Mouse (Mus musculus) lung, postnatal 0 days (tissue): Measurements from ENCODE around the gene Fau. TPM values are rescaled to one million over a fixed set of nuclear protein-coding genes. Genes with fewer than 3 reads are reported as not detected.

Experiments used
- ATAC-seq: fragments of 200-750 bp; cut with Nextera tagmentation; 2 replicates; pipeline ENCODE4 v1.8.0; 2017; ENCODE audit warnings: moderate library complexity
- DNase-seq: peaks from one replicate; pipeline ENCODE4 v3.0.0-alpha.2; 2016; ENCODE audit warnings: low spot score
- H3K27ac ChIP-seq: fragments of 300-500 bp; sonication (generic); 2 replicates; pipeline ENCODE4 v1.5.1; 2014; ENCODE audit warnings: antibody characterized with exemption, mild to moderate bottlenecking, low read length, mixed read lengths
- H3K27me3 ChIP-seq: fragments of 300-500 bp; sonication (generic); replicated peaks from 2 replicates; pipeline ENCODE4 v1.6.1; 2014; ENCODE audit warnings: low read length, mixed read lengths; ENCODE audit not compliant: insufficient read depth
- H3K36me3 ChIP-seq: fragments of 300-500 bp; sonication (generic); 2 replicates; pipeline ENCODE4 v1.6.1; 2014; ENCODE audit warnings: low read length, mixed read lengths; ENCODE audit not compliant: insufficient read depth
- H3K4me1 ChIP-seq: fragments of 300-500 bp; sonication (generic); 2 replicates; pipeline ENCODE4 v1.6.1; 2014; ENCODE audit warnings: antibody characterized with exemption, low read depth, low read length, mixed read lengths; ENCODE audit not compliant: insufficient read depth
- H3K4me2 ChIP-seq: fragments of 300-500 bp; sonication (generic); replicated peaks from 2 replicates; pipeline ENCODE4 v1.6.1; 2014; ENCODE audit warnings: low read depth, mild to moderate bottlenecking, low read length, moderate library complexity, mixed read lengths
- H3K4me3 ChIP-seq: fragments of 300-500 bp; sonication (generic); 2 replicates; pipeline ENCODE4 v1.5.1; 2014; ENCODE audit warnings: low read depth, low read length
- H3K9ac ChIP-seq: fragments of 300-500 bp; sonication (generic); replicated peaks from 2 replicates; pipeline ENCODE4 v1.6.1; 2014; ENCODE audit warnings: low read depth, mild to moderate bottlenecking
- H3K9me3 ChIP-seq: fragments of 300-500 bp; sonication (generic); 2 replicates; pipeline ENCODE4 v1.6.1; 2016; ENCODE audit warnings: low read length, mixed read lengths
- CTCF ChIP-seq: IDR thresholded peaks from 2 replicates; pipeline ENCODE4 v1.5.1; 2016; ENCODE audit warnings: antibody characterized with exemption, mild to moderate bottlenecking
- EP300 ChIP-seq: IDR thresholded peaks from 2 replicates; pipeline ENCODE4 v1.6.1; 2016; ENCODE audit warnings: antibody characterized with exemption, mild to moderate bottlenecking, control low read depth
- WGBS: fragments of 180-500 bp; shearing (Covaris S2); extraction: QIAGEN DNeasy Blood & Tissue Kit; methylation state at CpG from one replicate; pipeline ENCODE4 v1.1.7; 2014; 5-methylcytosine and 5-hydroxymethylcytosine counted together
- polyA plus RNA-seq: library from polyadenylated mRNA; unstranded; fragments of >200 nt; fragmentation: Nextera tagmentation; extraction: Ambion mirVana; gene quantifications from 2 replicates; pipeline ENCODE4 v1.2.1, GENCODE M21; 2015

The Fau gene
- polyA plus RNA-seq, 1 experiment from 2014 or later, result 827 TPM

DNA sequence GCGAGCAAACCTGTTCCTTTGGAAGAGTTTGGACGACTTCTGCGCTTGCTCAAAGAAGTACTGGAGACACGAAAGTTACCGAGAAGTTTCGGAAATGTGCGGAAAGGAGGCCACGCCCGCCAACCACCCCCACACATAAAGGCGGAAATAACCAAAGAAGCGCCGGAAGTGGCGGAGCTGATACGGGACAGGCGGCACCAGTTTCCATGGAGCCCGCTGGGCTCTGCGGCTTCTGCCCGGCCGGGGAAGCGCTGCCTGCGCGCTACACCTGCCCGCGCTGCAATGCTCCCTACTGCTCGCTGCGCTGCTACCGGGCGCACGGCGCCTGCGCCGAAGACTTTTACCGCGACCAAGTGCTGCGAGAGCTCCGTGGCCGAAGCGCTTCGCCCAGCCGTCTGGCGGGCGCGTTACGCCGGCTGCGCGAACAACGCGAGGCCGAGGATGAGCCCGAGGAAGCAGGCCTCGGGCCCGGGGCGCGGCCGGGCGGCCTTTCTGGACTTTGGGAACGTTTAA lies 3.4 kb downstream of the Fau start, which contains the start of gene Znhit2:
TSS of gene Znhit2 (plus strand) at position 172 of the 513 bp plus-strand sequence.
- Histone ChIP-seq H3K27me3 (no peaks in the 10 kb centered on the region), H3K27ac (peak within 1 kb of the TSS; percentile 89), H3K36me3 (no peaks in the 10 kb centered on the region), H3K9me3 (no peaks in the 10 kb centered on the region), H3K4me1 (peaks cover 15% of the 10 kb centered on the region), H3K9ac (peak within 1 kb of the TSS; percentile 90), H3K4me2 (peak within 1 kb of the TSS; percentile 90), H3K4me3 (peak within 1 kb of the TSS; percentile 70)
- ATAC-seq, result peak; percentile 83
- under 1% methylated on average over 45 of the region's 58 CpGs for WGBS
- TF ChIP-seq CTCF (peak; percentile 11; the same call in 1 of the 2 replicates), EP300 (no peak)
- peak; percentile 98 for DNase-seq

DNA sequence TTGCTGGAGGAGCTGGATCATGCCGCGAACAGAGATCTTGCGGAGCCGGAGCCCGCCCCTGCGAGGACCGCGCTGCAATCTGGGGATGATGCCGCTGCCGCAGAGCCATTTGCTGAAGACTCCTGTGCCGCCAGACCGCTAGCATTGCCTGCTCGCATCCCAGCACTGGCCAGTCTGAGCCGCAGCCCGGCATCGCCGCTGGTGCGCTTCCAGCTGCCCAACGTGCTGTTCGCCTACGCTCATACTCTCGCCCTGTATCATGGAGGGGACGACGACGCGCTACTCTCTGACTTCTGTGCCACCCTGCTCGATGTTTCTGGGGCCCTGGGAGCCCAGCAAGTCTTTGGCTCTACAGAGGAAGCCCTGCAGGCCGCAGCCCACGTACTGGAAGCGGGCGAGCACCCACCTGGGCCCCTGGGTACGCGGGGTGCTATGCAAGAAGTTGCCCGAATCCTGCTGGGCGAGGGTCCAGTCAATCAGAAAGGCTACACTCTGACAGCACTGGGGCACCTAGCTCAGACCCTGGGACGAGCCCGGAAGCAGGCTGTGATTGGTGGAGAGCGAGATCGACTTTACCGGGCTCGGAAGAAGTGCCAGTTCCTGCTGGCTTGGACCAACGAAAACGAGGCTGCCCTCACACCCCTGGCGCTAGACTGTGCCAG lies 4.1 kb downstream of the Fau start:
- WGBS, result 2% methylated on average over 44 of the region's 44 CpGs
- TF ChIP-seq CTCF (no peak), EP300 (no peak)
- ATAC-seq (0 out of 2 replicates have a peak, but pooled peaks have one; percentile 1), DNase-seq (peak; percentile 51)
- Histone ChIP-seq H3K9ac (peak overlapping the region; percentile 90), H3K4me1 (peaks cover 14% of the 10 kb centered on the region), H3K9me3 (no peaks in the 10 kb centered on the region), H3K4me3 (peak overlapping the region; percentile 70), H3K36me3 (no peaks in the 10 kb centered on the region), H3K4me2 (peak overlapping the region; percentile 90), H3K27ac (peak overlapping the region; percentile 89), H3K27me3 (no peaks in the 10 kb centered on the region)

DNA sequence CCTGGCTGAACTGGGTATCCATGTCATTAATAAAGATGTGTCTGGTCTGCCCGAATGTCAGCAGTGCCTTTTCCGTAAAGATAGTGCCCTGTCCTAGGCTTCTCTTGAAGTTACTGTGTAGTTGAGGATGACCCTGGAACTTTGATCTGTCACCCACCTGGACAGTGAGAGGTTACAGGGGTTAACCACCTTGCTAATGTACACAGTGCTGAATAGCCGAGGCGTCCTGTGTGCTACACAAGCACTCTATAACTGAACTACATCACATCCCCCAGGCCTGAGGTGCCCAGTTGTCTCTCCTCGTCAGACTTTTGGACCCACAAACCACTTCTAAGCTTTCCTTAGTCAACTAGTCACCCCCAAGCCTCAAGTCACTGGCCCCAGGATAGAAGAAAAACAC lies 4.8 kb downstream of the Fau start:
- WGBS, result 44% methylated on average over 5 of the region's 5 CpGs
- Histone ChIP-seq H3K9ac (peak overlapping the region; percentile 90; the same call in 1 of the 2 replicates), H3K27ac (peak overlapping the region; percentile 89; the same call in 1 of the 2 replicates), H3K4me2 (peak overlapping the region; percentile 90), H3K36me3 (no peaks in the 10 kb centered on the region), H3K9me3 (no peaks in the 10 kb centered on the region), H3K4me1 (peaks cover 16% of the 10 kb centered on the region), H3K27me3 (no peaks in the 10 kb centered on the region), H3K4me3 (peak overlapping the region; percentile 70)
- DNase-seq (no peak), ATAC-seq (no peak)
- no peak for TF ChIP-seq CTCF
- TF ChIP-seq EP300, result no peak

DNA sequence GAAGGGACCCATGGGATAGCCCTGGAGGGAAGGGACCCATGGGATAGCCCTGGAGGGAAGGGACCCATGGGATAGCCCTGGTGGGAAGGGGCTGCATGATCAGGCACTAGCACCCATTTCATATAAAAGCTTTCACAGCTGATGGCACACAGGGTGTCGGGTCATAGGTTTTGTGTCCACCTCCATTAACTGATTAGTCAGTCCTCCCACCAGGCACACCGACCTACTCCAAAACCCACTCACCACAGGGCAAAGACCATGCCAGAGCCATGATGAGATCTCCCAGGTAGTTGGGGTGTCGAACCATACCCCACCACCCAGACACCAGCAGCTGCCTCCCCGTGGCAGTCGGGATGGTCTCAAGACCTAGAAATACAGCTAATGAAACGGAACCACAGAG lies 5.4 kb downstream of the Fau start:
- Histone ChIP-seq H3K4me1 (peaks cover 19% of the 10 kb centered on the region), H3K36me3 (no peaks in the 10 kb centered on the region), H3K4me3 (no peak overlapping the region), H3K4me2 (no peak overlapping the region), H3K9me3 (no peaks in the 10 kb centered on the region), H3K9ac (no peak overlapping the region), H3K27me3 (no peaks in the 10 kb centered on the region), H3K27ac (no peak overlapping the region)
- 93% methylated on average over 6 of the region's 6 CpGs for WGBS
- no peak for TF ChIP-seq CTCF
- no peak for TF ChIP-seq EP300
- DNase-seq, result no peak
- no peak for ATAC-seq

DNA sequence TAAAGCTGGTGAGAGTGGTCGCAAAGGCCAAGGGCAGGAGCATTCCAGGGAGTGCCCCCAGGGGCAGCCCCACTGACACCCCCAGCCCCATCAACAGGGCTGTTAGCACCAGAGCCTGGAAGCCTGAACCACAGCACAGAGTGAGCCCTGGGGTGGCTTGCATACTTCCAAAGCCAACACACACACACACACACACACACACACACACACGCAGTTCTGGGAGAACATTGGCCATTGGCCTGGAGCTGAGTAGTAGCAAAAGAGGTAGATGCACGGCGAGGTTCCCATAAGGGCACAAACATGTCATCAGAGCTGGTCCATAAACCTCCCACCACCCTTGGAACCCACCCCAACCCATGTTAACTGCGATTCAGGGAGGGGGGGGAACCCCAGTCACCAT lies 8.9 kb downstream of the Fau start:
- Histone ChIP-seq H3K27ac (no peak overlapping the region), H3K4me2 (peak overlapping the region; percentile 77), H3K9me3 (no peaks in the 10 kb centered on the region), H3K9ac (peak overlapping the region; percentile 27; the same call in 1 of the 2 replicates), H3K4me3 (peak overlapping the region; percentile 37), H3K4me1 (peaks cover 19% of the 10 kb centered on the region), H3K27me3 (no peaks in the 10 kb centered on the region), H3K36me3 (peaks cover 12% of the 10 kb centered on the region; the same call in 1 of the 2 replicates)
- DNase-seq (no peak), ATAC-seq (no peak)
- TF ChIP-seq CTCF (no peak), EP300 (no peak)
- 22% methylated on average over 5 of the region's 5 CpGs for WGBS

DNA sequence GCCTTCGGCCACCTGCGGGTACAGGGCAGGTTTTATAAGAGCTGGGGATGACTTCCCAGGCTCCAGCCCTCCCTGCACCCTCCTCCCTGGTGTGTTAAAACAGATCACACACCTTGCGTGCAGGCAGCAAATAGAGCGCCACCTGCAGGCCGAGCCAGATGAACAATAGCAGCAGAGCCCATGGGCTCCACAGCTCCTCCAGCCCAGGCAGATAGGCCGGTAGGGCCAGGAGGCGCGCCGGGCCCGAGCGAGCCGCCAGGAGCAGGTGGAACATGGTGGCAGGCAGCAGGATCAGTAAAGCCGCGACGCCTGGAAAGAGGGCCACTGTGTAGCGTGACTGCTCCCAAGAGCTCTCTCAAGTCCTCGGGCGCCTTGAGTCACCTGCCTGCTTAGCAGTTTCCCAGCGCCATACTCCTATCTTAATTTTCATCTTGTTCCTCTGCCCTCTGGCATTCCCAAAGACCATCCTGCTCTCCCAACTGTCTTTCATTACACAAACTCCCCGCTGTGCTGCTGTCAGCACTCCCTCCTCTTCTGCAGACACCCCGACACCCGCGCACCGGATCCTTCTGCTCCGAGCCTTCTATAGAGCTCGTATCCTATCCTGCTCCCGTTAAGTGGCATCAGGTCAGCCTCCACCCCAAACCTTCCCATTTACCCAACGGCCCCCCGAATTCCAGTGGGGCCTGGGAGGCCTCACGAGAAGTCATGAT lies 9.5 kb downstream of the Fau start:
- peak; percentile 78 for ATAC-seq
- peak overlapping the region; percentile 27 for H3K9ac ChIP-seq
- H3K36me3 ChIP-seq, result peaks cover 12% of the 10 kb centered on the region; the same call in 1 of the 2 replicates
- no peaks in the 10 kb centered on the region for H3K27me3 ChIP-seq
- H3K9me3 ChIP-seq, result no peaks in the 10 kb centered on the region
- peak; percentile 86 for DNase-seq
- peak overlapping the region; percentile 77 for H3K4me2 ChIP-seq
- WGBS, result 1% methylated on average over 30 of the region's 30 CpGs
- peak overlapping the region; percentile 29 for H3K27ac ChIP-seq
- TF ChIP-seq CTCF, result peak; percentile 91
- TF ChIP-seq EP300, result no peak
- H3K4me1 ChIP-seq, result peaks cover 13% of the 10 kb centered on the region
- H3K4me3 ChIP-seq, result peak overlapping the region; percentile 37
